Mouse (Mus musculus): ENCODE measurements at regions not wholly inside any gene's neighbourhood (a gene's known extent, or its start where the extent isn't known, plus 50 kb on each side); places are given as distances from the start of the nearest gene placed in this dataset.

- no peak overlapping the region for H3K27ac ChIP-seq
- DNase-seq, result no peak
- no peak overlapping the region for H3K4me3 ChIP-seq
- intact Hi-C loops (cut with DNase I), result no loop called here
- TF ChIP-seq CTCF (IDR thresholded peaks at IDR 0.05), result no peak
Measured at GRCm38 (mm10) chr3:27815201-27815695, 80.9 kb downstream of the Tmem212 start.

GRCm38 (mm10) chr3:27804271-27804670, 91.9 kb downstream of the Tmem212 start:
- Histone ChIP-seq H3K4me3 (no peak overlapping the region), H3K27ac (no peak overlapping the region)
- intact Hi-C loops (cut with DNase I), result no loop called here
- DNase-seq, result peak; percentile 31
- no peak for TF ChIP-seq CTCF (IDR thresholded peaks at IDR 0.05)

- H3K27ac ChIP-seq, result no peak overlapping the region
- no peak for TF ChIP-seq CTCF (IDR thresholded peaks at IDR 0.05)
- H3K4me3 ChIP-seq, result no peak overlapping the region
- no peak for DNase-seq
- intact Hi-C loops (cut with DNase I), result no loop called here
Measured at GRCm38 (mm10) chr3:27791633-27791951, 80.5 kb upstream of the Fndc3b start.

GRCm38 (mm10) chr3:27790932-27791632, 80.0 kb upstream of the Fndc3b start:
- intact Hi-C loops (cut with DNase I), result no loop called here
- Histone ChIP-seq H3K27ac (no peak overlapping the region), H3K4me3 (no peak overlapping the region)
- no peak for DNase-seq
- no peak for TF ChIP-seq CTCF (IDR thresholded peaks at IDR 0.05)

GRCm38 (mm10) chr3:27783926-27784325, 72.8 kb upstream of the Fndc3b start:
- intact Hi-C loops (cut with DNase I), result no loop called here
- TF ChIP-seq CTCF (IDR thresholded peaks at IDR 0.05), result no peak
- DNase-seq, result no peak
- Histone ChIP-seq H3K27ac (no peak overlapping the region), H3K4me3 (no peak overlapping the region)

- no peak for TF ChIP-seq CTCF (IDR thresholded peaks at IDR 0.05)
- no peak overlapping the region for H3K27ac ChIP-seq
- intact Hi-C loops (cut with DNase I), result no loop called here
- no peak for DNase-seq
- no peak overlapping the region for H3K4me3 ChIP-seq
Measured at GRCm38 (mm10) chr3:27783476-27783875, 72.4 kb upstream of the Fndc3b start.

- no peak for TF ChIP-seq CTCF (IDR thresholded peaks at IDR 0.05)
Measured at GRCm38 (mm10) chr3:27782056-27782765, 71.1 kb upstream of the Fndc3b start.

GRCm38 (mm10) chr3:27779892-27780291, 68.8 kb upstream of the Fndc3b start:
- TF ChIP-seq CTCF (IDR thresholded peaks at IDR 0.05), result no peak
- intact Hi-C loops (cut with DNase I), result no loop called here

More at GRCm38 (mm10) chr3:27782056-27782765, 71.1 kb upstream of the Fndc3b start:
- intact Hi-C loops (cut with DNase I), result no loop called here
- no peak for DNase-seq
- Histone ChIP-seq H3K4me3 (no peak overlapping the region), H3K27ac (no peak overlapping the region)

GRCm38 (mm10) chr3:27777751-27778150, 66.6 kb upstream of the Fndc3b start:
- no peak for TF ChIP-seq CTCF (IDR thresholded peaks at IDR 0.05)
- intact Hi-C loops (cut with DNase I), result no loop called here

More at GRCm38 (mm10) chr3:27779892-27780291, 68.8 kb upstream of the Fndc3b start:
- DNase-seq, result no peak
- no peak overlapping the region for H3K4me3 ChIP-seq
- no peak overlapping the region for H3K27ac ChIP-seq

GRCm38 (mm10) chr3:27773176-27773575, 62.1 kb upstream of the Fndc3b start:
- intact Hi-C loops (cut with DNase I), result no loop called here
- TF ChIP-seq CTCF (IDR thresholded peaks at IDR 0.05), result no peak
- Histone ChIP-seq H3K27ac (no peak overlapping the region), H3K4me3 (no peak overlapping the region)
- DNase-seq, result no peak

More at GRCm38 (mm10) chr3:27777751-27778150, 66.6 kb upstream of the Fndc3b start:
- no peak overlapping the region for H3K4me3 ChIP-seq
- DNase-seq, result no peak
- no peak overlapping the region for H3K27ac ChIP-seq

GRCm38 (mm10) chr3:27769438-27769837, 58.3 kb upstream of the Fndc3b start:
- Histone ChIP-seq H3K4me3 (no peak overlapping the region), H3K27ac (no peak overlapping the region)
- TF ChIP-seq CTCF (IDR thresholded peaks at IDR 0.05), result no peak
- intact Hi-C loops (cut with DNase I), result no loop called here
- no peak for DNase-seq

- TF ChIP-seq CTCF (IDR thresholded peaks at IDR 0.05), result no peak
- intact Hi-C loops (cut with DNase I), result no loop called here
- DNase-seq, result no peak
- H3K27ac ChIP-seq, result no peak overlapping the region
- H3K4me3 ChIP-seq, result no peak overlapping the region
Measured at GRCm38 (mm10) chr3:27767188-27767587, 56.1 kb upstream of the Fndc3b start.

- Histone ChIP-seq H3K4me3 (no peak overlapping the region), H3K27ac (peak overlapping the region; percentile 75)
- no peak for TF ChIP-seq CTCF (IDR thresholded peaks at IDR 0.05)
- DNase-seq, result no peak
- intact Hi-C loops (cut with DNase I), result no loop called here
Measured at GRCm38 (mm10) chr3:27766421-27766820, 55.3 kb upstream of the Fndc3b start.
